Mouse (Mus musculus): ENCODE measurements around the gene Mplkip. TPM values are rescaled to one million over a fixed set of nuclear protein-coding genes. Genes with fewer than 3 reads are reported as not detected.

The Mplkip gene
- polyA plus RNA-seq (2015; fragmentation: Nextera tagmentation; extraction: Ambion mirVana), result 29.8 and 33.5 TPM in 2 replicates

DNA sequence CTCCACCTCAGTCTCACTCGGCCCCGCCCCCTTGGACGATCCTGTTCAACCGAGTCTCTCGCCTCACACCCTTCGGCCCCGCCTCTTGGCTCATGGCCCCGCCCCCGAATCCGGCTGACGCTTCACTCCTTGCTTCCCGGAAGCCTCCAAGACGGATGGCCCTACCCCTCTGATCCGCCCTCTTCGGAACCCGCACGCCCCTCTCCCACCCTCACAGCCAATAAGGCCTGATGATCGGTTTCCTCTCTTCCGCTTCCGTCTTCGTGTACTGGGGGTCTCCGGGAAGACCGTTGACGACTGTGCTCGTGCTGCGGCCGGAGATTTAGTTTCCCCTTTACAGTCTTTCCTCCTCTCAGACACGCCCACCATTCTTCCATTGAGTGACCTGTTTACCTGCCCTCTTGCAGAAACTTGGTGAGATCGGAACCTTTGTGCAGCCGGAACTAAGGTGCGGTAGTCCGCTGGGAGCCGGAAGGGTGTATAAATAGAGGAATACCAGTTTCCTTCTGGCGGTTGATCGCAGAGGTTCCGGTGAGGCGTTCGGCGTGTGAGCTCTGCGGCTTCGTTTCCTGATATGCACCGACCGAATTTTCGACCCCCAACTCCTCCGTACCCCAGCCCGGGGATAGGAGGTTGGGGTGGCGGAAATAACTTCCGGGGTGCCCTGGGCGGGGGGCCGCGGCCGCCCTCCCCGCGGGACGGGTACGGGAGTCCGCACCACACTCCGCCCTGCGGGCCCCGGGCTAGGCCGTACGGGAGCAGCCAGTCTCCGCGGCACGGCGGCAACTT lies at the start of gene Mplkip, which contains the start of gene Sugct:
TSS of gene Mplkip (plus strand) at position 282 of the 789 bp plus-strand sequence.
TSS of gene Sugct (minus strand) at position 643 of the 789 bp plus-strand sequence.

MicroRNA genes within 50 kb of the gene (microRNA counts, 519-probe panel; counts per million panel counts)
- not detected for microRNA mmu-miR-466i

Small RNA genes within 50 kb of the gene (microRNA-seq; reads per million reads assigned to microRNA genes)
- not detected for gene Mir466i

Other genes with a start within 250 kb of the Mplkip start
- gene Sugct, start 361 bp downstream of the Mplkip start, polyA plus RNA-seq (2015; fragmentation: Nextera tagmentation; extraction: Ambion mirVana), result 9.4 and 13.9 TPM in 2 replicates
- 7.7 and 8.1 TPM in 2 replicates for gene Cdk13, start 109.9 kb downstream of the Mplkip start, polyA plus RNA-seq (2015; fragmentation: Nextera tagmentation; extraction: Ambion mirVana)
- 89.7 and 98.9 TPM in 2 replicates for gene Rala, start 249.0 kb downstream of the Mplkip start, polyA plus RNA-seq (2015; fragmentation: Nextera tagmentation; extraction: Ambion mirVana)